Mouse (Mus musculus) midbrain, embryonic 11.5 days (tissue): ENCODE measurements around the gene Proser3. TPM values are rescaled to one million over a fixed set of nuclear protein-coding genes. Genes with fewer than 3 reads are reported as not detected.

Experiments
- ATAC-seq: fragments of 200-750 bp; cut with Nextera tagmentation; 2 replicates; pipeline ENCODE4 v1.8.0; 2017; ENCODE audit warnings: moderate TSS enrichment, moderate library complexity; ENCODE audit not compliant: low FRiP score
- DNase-seq: peaks from one replicate; pipeline ENCODE4 v3.0.0; 2015; ENCODE audit warnings: low spot score; ENCODE audit errors: missing footprints
- H3K27ac ChIP-seq: fragments of 300-500 bp; sonication (generic); 2 replicates; pipeline ENCODE4 v1.5.1; 2014; ENCODE audit warnings: low read depth, low read length
- H3K27me3 ChIP-seq: fragments of 300-500 bp; sonication (generic); 2 replicates; pipeline ENCODE4 v1.6.1; 2014; ENCODE audit warnings: mild to moderate bottlenecking, low read length, moderate library complexity, mixed read lengths; ENCODE audit not compliant: control insufficient read depth, insufficient read depth
- H3K36me3 ChIP-seq: fragments of 300-500 bp; sonication (generic); 2 replicates; pipeline ENCODE4 v1.6.1; 2014; ENCODE audit warnings: mild to moderate bottlenecking, low read length, moderate library complexity, mixed read lengths; ENCODE audit not compliant: control insufficient read depth, insufficient read depth
- H3K4me1 ChIP-seq: fragments of 300-500 bp; sonication (generic); 2 replicates; pipeline ENCODE4 v1.6.1; 2014; ENCODE audit warnings: low read length; ENCODE audit not compliant: control insufficient read depth, insufficient read depth
- H3K4me2 ChIP-seq: fragments of 300-500 bp; sonication (generic); 2 replicates; pipeline ENCODE4 v1.6.1; 2014; ENCODE audit warnings: mild to moderate bottlenecking, moderate library complexity
- H3K4me3 ChIP-seq: fragments of 300-500 bp; sonication (generic); 2 replicates; pipeline ENCODE4 v1.5.1; 2014; ENCODE audit warnings: low read depth, low read length
- H3K9ac ChIP-seq: fragments of 300-500 bp; sonication (generic); 2 replicates; pipeline ENCODE4 v1.6.1; 2014; ENCODE audit warnings: low read length
- H3K9me3 ChIP-seq: fragments of 300-500 bp; sonication (generic); 2 replicates; pipeline ENCODE4 v1.6.1; 2016; ENCODE audit warnings: low read length; ENCODE audit not compliant: control insufficient read depth
- WGBS: fragments of 180-500 bp; shearing (Covaris S2); extraction: QIAGEN DNeasy Blood & Tissue Kit; methylation state at CpG from one replicate; pipeline ENCODE4 v1.1.7; 2014; 5-methylcytosine and 5-hydroxymethylcytosine counted together
- polyA plus RNA-seq: library from polyadenylated mRNA; unstranded; fragments of >200 nt; fragmentation: Nextera tagmentation; extraction: Ambion mirVana; gene quantifications from 2 replicates; pipeline ENCODE4 v1.2.1, GENCODE M21; 2014

Proser3 gene
- polyA plus RNA-seq, 1 experiment from 2014 or later: 11.3 TPM

GRCm38 (mm10) chr7:30533941-30534632 is 18.0 kb downstream of the Proser3 start:
- Histone ChIP-seq H3K9ac (peak overlapping the region; percentile 82), H3K27me3 (no peaks in the 10 kb centered on the region), H3K36me3 (peaks cover 15% of the 10 kb centered on the region), H3K4me1 (peaks cover 26% of the 10 kb centered on the region), H3K27ac (peak overlapping the region; percentile 20), H3K9me3 (no peaks in the 10 kb centered on the region), H3K4me2 (peak overlapping the region; percentile 91), H3K4me3 (peak overlapping the region; percentile 49)
- DNase-seq (peak; percentile 95), ATAC-seq (peak; percentile 49)
- WGBS: 6% methylated on average over 25 of the region's 26 CpGs

- Histone ChIP-seq H3K9me3 (no peaks in the 10 kb centered on the region), H3K27me3 (no peaks in the 10 kb centered on the region), H3K9ac (peak overlapping the region; percentile 82), H3K4me2 (peak overlapping the region; percentile 91), H3K36me3 (peaks cover 23% of the 10 kb centered on the region), H3K4me3 (peak overlapping the region; percentile 49), H3K27ac (no peak overlapping the region), H3K4me1 (peaks cover 26% of the 10 kb centered on the region)
- ATAC-seq (no peak), DNase-seq (no peak)
- 17% methylated on average over 8 of the region's 8 CpGs for WGBS
Measured at GRCm38 (mm10) chr7:30532931-30533330, 19.2 kb downstream of the Proser3 start.

GRCm38 (mm10) chr7:30531291-30531815 is 20.7 kb downstream of the Proser3 start:
- no peak for ATAC-seq
- H3K9ac ChIP-seq: no peak overlapping the region
- 90% methylated on average over 9 of the region's 9 CpGs for WGBS
- H3K27me3 ChIP-seq: no peaks in the 10 kb centered on the region
- H3K4me1 ChIP-seq: peaks cover 26% of the 10 kb centered on the region
- H3K27ac ChIP-seq: no peak overlapping the region
- H3K4me3 ChIP-seq: no peak overlapping the region
- no peak overlapping the region for H3K4me2 ChIP-seq
- DNase-seq: no peak
- peaks cover 32% of the 10 kb centered on the region for H3K36me3 ChIP-seq
- no peaks in the 10 kb centered on the region for H3K9me3 ChIP-seq

GRCm38 (mm10) chr7:30526981-30527380 is 25.1 kb downstream of the Proser3 start:
- WGBS: 72% methylated on average over 14 of the region's 14 CpGs
- DNase-seq: no peak
- Histone ChIP-seq H3K27me3 (no peaks in the 10 kb centered on the region), H3K27ac (no peak overlapping the region), H3K9me3 (no peaks in the 10 kb centered on the region), H3K36me3 (peaks cover 53% of the 10 kb centered on the region), H3K4me1 (peaks cover 2% of the 10 kb centered on the region), H3K4me3 (no peak overlapping the region), H3K9ac (no peak overlapping the region), H3K4me2 (no peak overlapping the region)
- no peak for ATAC-seq

DNA sequence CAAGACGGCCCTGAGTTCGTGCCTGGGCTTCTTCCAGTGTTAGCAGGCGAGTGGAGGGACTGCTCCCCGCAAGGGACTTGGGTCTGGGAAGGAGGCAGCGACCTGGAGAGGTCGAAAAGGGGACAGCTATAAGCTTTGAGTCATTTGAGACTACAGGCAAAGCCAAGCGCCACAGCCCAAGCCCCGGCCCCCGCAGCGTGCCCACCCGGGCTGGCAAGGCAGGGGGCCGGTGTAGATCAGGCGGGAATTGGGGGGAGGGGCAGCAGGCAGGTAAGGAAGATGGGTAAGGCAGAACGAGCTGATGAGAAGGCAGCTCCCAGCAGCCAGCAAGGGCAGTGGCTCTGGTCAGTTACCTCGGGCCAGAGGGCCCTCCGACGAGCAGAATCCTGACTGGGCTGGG is 25.7 kb downstream of the Proser3 start:
- H3K9ac ChIP-seq: no peak overlapping the region
- H3K4me1 ChIP-seq: no peaks in the 10 kb centered on the region
- DNase-seq (no peak), ATAC-seq (no peak; the same call in 1 of the 2 replicates)
- peaks cover 49% of the 10 kb centered on the region for H3K36me3 ChIP-seq
- H3K9me3 ChIP-seq: no peaks in the 10 kb centered on the region
- H3K4me3 ChIP-seq: no peak overlapping the region
- H3K27me3 ChIP-seq: no peaks in the 10 kb centered on the region
- WGBS: 23% methylated on average over 17 of the region's 17 CpGs
- no peak overlapping the region for H3K4me2 ChIP-seq
- H3K27ac ChIP-seq: no peak overlapping the region

GRCm38 (mm10) chr7:30525954-30526353 is 26.1 kb downstream of the Proser3 start:
- no peaks in the 10 kb centered on the region for H3K9me3 ChIP-seq
- no peaks in the 10 kb centered on the region for H3K4me1 ChIP-seq
- H3K4me2 ChIP-seq: no peak overlapping the region
- ATAC-seq (no peak), DNase-seq (no peak)
- no peaks in the 10 kb centered on the region for H3K27me3 ChIP-seq
- peaks cover 49% of the 10 kb centered on the region for H3K36me3 ChIP-seq
- 38% methylated on average over 10 of the region's 10 CpGs for WGBS
- no peak overlapping the region for H3K9ac ChIP-seq
- H3K27ac ChIP-seq: no peak overlapping the region
- no peak overlapping the region for H3K4me3 ChIP-seq

DNA sequence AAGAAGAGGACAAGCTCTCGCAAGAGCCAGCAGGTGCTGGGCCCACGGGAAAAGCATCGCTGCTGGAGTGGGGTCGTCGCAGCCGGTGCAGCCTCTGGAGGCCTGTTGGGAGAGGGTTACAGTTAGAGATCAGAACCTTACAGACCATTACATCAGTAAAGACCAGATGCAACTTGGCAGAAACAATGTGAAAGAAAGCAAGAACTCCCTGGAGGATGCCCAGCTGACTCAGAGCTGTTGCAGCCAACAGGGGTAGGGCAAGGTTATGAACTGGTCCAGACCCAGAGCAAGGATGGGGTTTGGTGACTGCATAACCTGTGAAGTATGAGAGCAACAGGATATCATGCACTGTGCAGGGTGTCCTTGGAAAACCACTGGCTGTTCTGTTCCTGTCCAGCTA is 27.6 kb downstream of the Proser3 start:
- no peak overlapping the region for H3K9ac ChIP-seq
- DNase-seq (no peak), ATAC-seq (no peak)
- no peak overlapping the region for H3K4me3 ChIP-seq
- H3K27ac ChIP-seq: no peak overlapping the region
- no peak overlapping the region for H3K4me2 ChIP-seq
- no peaks in the 10 kb centered on the region for H3K9me3 ChIP-seq
- no peaks in the 10 kb centered on the region for H3K4me1 ChIP-seq
- no peaks in the 10 kb centered on the region for H3K27me3 ChIP-seq
- WGBS: 82% methylated on average over 6 of the region's 6 CpGs
- H3K36me3 ChIP-seq: peaks cover 42% of the 10 kb centered on the region

- Histone ChIP-seq H3K4me1 (no peaks in the 10 kb centered on the region), H3K27ac (no peak overlapping the region), H3K27me3 (no peaks in the 10 kb centered on the region), H3K4me2 (no peak overlapping the region), H3K9me3 (no peaks in the 10 kb centered on the region), H3K36me3 (peaks cover 32% of the 10 kb centered on the region), H3K4me3 (no peak overlapping the region), H3K9ac (no peak overlapping the region)
- WGBS: 88% methylated on average over 10 of the region's 10 CpGs
- ATAC-seq (no peak), DNase-seq (no peak)
Measured at GRCm38 (mm10) chr7:30522871-30523270, 29.2 kb downstream of the Proser3 start.

- no peak overlapping the region for H3K27ac ChIP-seq
- H3K9ac ChIP-seq: no peak overlapping the region
- WGBS: 70% methylated on average over 5 of the region's 5 CpGs
- no peaks in the 10 kb centered on the region for H3K27me3 ChIP-seq
- no peak for DNase-seq
- no peak for ATAC-seq
- H3K4me3 ChIP-seq: no peak overlapping the region
- no peaks in the 10 kb centered on the region for H3K9me3 ChIP-seq
- H3K4me2 ChIP-seq: no peak overlapping the region
- no peaks in the 10 kb centered on the region for H3K4me1 ChIP-seq
- peaks cover 19% of the 10 kb centered on the region; the same call in 1 of the 2 replicates for H3K36me3 ChIP-seq
Measured at GRCm38 (mm10) chr7:30520856-30521255, 31.2 kb downstream of the Proser3 start.
